Mouse (Mus musculus): ENCODE measurements around the gene Trit1. TPM values are rescaled to one million over a fixed set of nuclear protein-coding genes. Genes with fewer than 3 reads are reported as not detected.

The Trit1 gene
- polyA plus RNA-seq, 1 experiment from 2014 or later: 17.8 TPM

DNA sequence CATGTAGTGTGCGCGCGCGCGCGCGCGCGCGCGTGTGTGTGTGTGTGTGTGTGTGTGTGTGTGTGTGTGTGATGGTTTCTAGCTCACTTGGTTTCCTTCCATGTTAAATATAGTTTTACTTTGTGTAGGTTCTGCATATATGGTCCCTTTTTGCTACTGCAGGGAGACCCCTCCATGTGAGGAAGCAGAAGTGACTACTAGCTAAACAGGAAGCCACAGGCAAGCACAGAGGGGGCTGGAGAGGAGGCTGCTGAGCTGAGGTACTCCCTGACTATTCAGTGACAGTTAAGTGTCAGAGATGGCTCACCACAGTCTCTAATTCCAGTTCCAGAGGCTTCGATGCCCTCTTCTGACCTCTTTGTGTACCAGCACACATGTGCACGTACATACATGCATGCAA lies 9.8 kb downstream of the Trit1 start:
- H3K27ac ChIP-seq: no peak overlapping the region
- H3K4me3 ChIP-seq (replicated peaks): no peak overlapping the region
- no peak overlapping the region for H3K9ac ChIP-seq
- no peak overlapping the region for H3K4me2 ChIP-seq
- H3K9me3 ChIP-seq (replicated peaks): no peaks in the 10 kb centered on the region
- peaks cover 61% of the 10 kb centered on the region for H3K36me3 ChIP-seq
- ATAC-seq (replicated peaks; ENCODE audit: low FRiP score): no peak
- H3K4me1 ChIP-seq: no peaks in the 10 kb centered on the region
- H3K27me3 ChIP-seq: no peaks in the 10 kb centered on the region
- 96% methylated on average over 13 of the region's 13 CpGs for WGBS

DNA sequence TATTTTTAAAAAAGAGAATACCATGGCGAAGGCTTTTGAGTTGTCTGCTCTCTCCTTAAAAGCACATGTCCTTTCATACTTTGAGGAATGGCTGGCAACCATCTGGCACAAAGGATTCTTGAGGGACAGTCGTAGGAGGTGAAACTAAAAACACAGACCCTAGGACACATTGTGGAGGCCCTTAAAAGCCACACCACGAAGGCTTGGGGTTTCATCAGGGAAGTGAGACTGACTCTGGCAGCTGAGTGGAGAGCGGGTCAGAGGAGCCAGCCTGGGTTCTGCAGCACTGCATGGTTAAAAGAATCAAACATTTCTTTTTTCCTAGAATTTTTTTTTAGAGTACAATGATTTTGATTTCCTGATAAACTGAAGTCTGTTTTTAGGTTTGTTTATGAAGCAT lies 10.2 kb downstream of the Trit1 start:
- Histone ChIP-seq H3K9me3 (replicated peaks) (no peaks in the 10 kb centered on the region), H3K4me3 (replicated peaks) (no peak overlapping the region), H3K9ac (no peak overlapping the region), H3K27ac (no peak overlapping the region), H3K36me3 (peaks cover 62% of the 10 kb centered on the region), H3K27me3 (no peaks in the 10 kb centered on the region), H3K4me2 (no peak overlapping the region), H3K4me1 (no peaks in the 10 kb centered on the region)
- ATAC-seq (replicated peaks; ENCODE audit: low FRiP score): no peak
- WGBS: 80% methylated on average over 4 of the region's 4 CpGs

DNA sequence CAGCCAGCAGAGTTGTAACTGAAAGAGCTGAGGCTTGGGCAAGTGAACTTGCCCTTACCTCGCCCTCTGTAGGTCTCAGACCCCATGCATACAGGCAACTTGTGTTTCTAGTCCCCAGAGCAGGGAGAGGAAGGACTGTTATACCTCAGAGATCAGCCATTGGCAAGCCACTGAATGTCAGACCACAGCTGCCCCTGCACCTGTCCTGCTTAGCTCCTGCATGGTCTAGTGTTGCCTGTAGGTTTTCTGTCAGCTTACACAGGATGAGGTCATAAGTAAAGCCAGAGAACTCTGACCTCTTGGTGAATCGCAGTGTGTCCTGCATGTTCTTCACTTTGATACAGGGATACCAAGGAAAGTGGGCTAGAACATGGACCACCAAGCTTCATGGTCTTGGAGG lies 18.4 kb downstream of the Trit1 start:
- 97% methylated on average over 2 of the region's 2 CpGs for WGBS
- no peak overlapping the region for H3K4me3 ChIP-seq (replicated peaks)
- H3K4me1 ChIP-seq: no peaks in the 10 kb centered on the region
- H3K27ac ChIP-seq: no peak overlapping the region
- H3K9ac ChIP-seq: no peak overlapping the region
- H3K27me3 ChIP-seq: no peaks in the 10 kb centered on the region
- no peak overlapping the region for H3K4me2 ChIP-seq
- H3K36me3 ChIP-seq: peaks cover 61% of the 10 kb centered on the region
- no peaks in the 10 kb centered on the region for H3K9me3 ChIP-seq (replicated peaks)
- ATAC-seq (replicated peaks; ENCODE audit: low FRiP score): no peak

DNA sequence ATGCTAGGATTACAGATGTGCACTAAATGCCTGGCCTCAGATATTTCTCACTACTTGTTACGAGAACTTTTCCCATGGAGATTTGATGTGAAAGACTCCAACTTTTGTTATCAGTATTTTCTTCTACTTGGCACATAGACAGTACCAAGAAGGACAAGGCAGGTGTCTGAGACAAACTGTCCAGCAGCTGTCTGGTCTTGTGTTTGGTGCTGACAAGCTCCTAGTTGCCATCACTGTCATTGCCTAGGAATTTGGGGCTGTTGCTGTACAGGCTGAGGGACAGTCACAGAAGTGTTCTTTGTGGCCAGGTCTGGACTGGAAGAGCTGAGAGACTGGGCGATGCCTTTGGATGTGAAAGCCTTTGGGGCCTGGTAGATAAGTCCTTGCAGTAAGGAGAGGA lies 19.2 kb downstream of the Trit1 start:
- H3K4me1 ChIP-seq: no peaks in the 10 kb centered on the region
- H3K9ac ChIP-seq: no peak overlapping the region
- no peak overlapping the region for H3K4me2 ChIP-seq
- no peaks in the 10 kb centered on the region for H3K9me3 ChIP-seq (replicated peaks)
- H3K36me3 ChIP-seq: peaks cover 64% of the 10 kb centered on the region
- H3K4me3 ChIP-seq (replicated peaks): no peak overlapping the region
- no peak overlapping the region for H3K27ac ChIP-seq
- no peak for ATAC-seq (replicated peaks; ENCODE audit: low FRiP score)
- no peaks in the 10 kb centered on the region for H3K27me3 ChIP-seq
- WGBS: 96% methylated on average over 2 of the region's 2 CpGs

DNA sequence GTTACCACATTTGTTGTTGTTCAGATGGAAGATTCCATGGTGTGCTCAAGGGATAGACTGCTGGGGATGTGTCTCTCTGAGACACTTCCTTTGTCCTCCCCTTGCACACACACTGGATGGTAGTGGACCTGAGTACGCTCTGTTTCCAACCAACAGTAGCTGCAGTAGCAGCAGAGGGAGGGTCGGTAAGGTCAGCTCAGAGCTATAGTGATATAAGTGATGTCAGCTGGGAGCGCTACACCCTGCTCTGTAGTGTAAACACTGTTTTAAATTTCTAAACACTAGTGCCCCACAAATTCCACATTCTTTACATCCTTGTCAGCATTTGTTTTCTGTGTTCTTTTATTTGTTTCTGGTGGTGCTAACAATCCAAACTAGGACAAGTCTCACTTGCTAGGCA lies 20.3 kb downstream of the Trit1 start:
- no peaks in the 10 kb centered on the region for H3K9me3 ChIP-seq (replicated peaks)
- H3K36me3 ChIP-seq: peaks cover 61% of the 10 kb centered on the region
- no peak overlapping the region for H3K4me3 ChIP-seq (replicated peaks)
- 54% methylated on average over 3 of the region's 3 CpGs for WGBS
- no peak overlapping the region for H3K9ac ChIP-seq
- no peak for ATAC-seq (replicated peaks; ENCODE audit: low FRiP score)
- no peaks in the 10 kb centered on the region for H3K27me3 ChIP-seq
- no peak overlapping the region for H3K27ac ChIP-seq
- no peaks in the 10 kb centered on the region for H3K4me1 ChIP-seq
- H3K4me2 ChIP-seq: no peak overlapping the region

GRCm38 (mm10) chr4:123041131-123041530 lies 24.7 kb downstream of the Trit1 start:
- H3K4me3 ChIP-seq (replicated peaks): no peak overlapping the region
- ATAC-seq (replicated peaks; ENCODE audit: low FRiP score): no peak
- H3K9ac ChIP-seq: no peak overlapping the region
- H3K27ac ChIP-seq: no peak overlapping the region
- H3K36me3 ChIP-seq: peaks cover 60% of the 10 kb centered on the region
- no peaks in the 10 kb centered on the region for H3K9me3 ChIP-seq (replicated peaks)
- 94% methylated on average over 6 of the region's 6 CpGs for WGBS
- H3K4me1 ChIP-seq: no peaks in the 10 kb centered on the region
- H3K27me3 ChIP-seq: no peaks in the 10 kb centered on the region
- H3K4me2 ChIP-seq: no peak overlapping the region

DNA sequence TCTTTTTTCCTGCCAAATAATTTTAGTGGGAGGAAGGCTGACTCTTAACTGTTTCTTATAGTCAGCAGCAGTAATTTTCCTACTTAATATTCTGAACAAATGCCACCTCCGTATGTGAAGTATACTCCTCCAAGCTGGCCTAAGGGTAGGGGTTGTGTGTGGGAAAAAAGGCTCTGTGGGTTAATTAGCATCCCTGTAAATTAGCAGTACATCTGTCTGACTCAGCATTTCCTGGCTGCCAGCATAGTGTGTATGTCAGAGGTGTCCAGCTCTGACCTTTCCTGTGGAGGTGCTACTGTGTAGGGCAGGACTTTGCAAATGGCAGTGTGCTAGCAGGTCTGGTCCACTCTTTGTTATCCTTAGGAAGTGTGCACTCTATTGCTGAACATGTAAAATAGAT lies 27.5 kb downstream of the Trit1 start:
- H3K4me3 ChIP-seq (replicated peaks): no peak overlapping the region
- 52% methylated on average over 1 of the region's 1 CpGs for WGBS
- no peak overlapping the region for H3K4me2 ChIP-seq
- H3K4me1 ChIP-seq: no peaks in the 10 kb centered on the region
- H3K9ac ChIP-seq: no peak overlapping the region
- no peak overlapping the region for H3K27ac ChIP-seq
- no peak for ATAC-seq (replicated peaks; ENCODE audit: low FRiP score)
- no peaks in the 10 kb centered on the region for H3K9me3 ChIP-seq (replicated peaks)
- H3K27me3 ChIP-seq: no peaks in the 10 kb centered on the region
- H3K36me3 ChIP-seq: peaks cover 80% of the 10 kb centered on the region

GRCm38 (mm10) chr4:123044842-123045241 lies 28.4 kb downstream of the Trit1 start:
- Histone ChIP-seq H3K27me3 (no peaks in the 10 kb centered on the region), H3K36me3 (peaks cover 81% of the 10 kb centered on the region), H3K4me3 (replicated peaks) (no peak overlapping the region), H3K4me1 (no peaks in the 10 kb centered on the region), H3K9ac (no peak overlapping the region), H3K27ac (no peak overlapping the region), H3K9me3 (replicated peaks) (no peaks in the 10 kb centered on the region), H3K4me2 (no peak overlapping the region)
- WGBS: 83% methylated on average over 4 of the region's 4 CpGs
- no peak for ATAC-seq (replicated peaks; ENCODE audit: low FRiP score)

- Histone ChIP-seq H3K9me3 (replicated peaks) (no peaks in the 10 kb centered on the region), H3K27me3 (no peaks in the 10 kb centered on the region), H3K36me3 (peaks cover 78% of the 10 kb centered on the region), H3K27ac (0 out of 2 replicates have a peak overlapping the region, but pooled peaks have one; percentile 4), H3K4me2 (no peak overlapping the region), H3K9ac (no peak overlapping the region), H3K4me3 (replicated peaks) (no peak overlapping the region), H3K4me1 (peaks cover 12% of the 10 kb centered on the region)
- no peak; the same call in 1 of the 2 replicates for ATAC-seq (replicated peaks; ENCODE audit: low FRiP score)
- WGBS: 86% methylated on average over 3 of the region's 3 CpGs
Observed at GRCm38 (mm10) chr4:123046300-123046699, 29.9 kb downstream of the Trit1 start.

DNA sequence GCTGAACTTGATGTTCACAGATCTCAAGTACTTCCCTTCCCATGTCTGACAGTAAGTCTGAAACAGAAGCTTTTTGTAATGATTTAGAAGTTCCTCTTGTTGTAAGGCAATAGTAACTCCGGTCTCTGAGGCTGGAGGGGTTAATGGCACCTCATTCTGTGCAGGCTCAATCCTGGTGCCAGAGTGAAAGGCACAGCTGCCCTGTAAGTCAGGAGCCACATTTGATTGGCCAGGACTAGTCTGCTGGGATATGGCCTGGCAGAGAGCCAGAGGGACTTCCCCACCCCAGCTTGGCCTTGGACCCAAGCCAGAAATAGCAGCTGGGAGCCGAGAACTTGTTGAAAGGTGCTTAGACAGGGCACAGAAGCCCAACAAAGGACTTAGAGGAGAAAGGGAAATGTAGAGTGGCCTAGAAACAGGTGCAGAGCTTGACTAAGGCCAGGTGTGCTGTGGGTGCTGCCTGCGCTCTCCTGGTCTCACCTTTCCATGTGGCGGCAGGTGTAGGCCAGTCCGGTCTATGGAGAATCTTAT lies 34.3 kb downstream of the Trit1 start:
- H3K36me3 ChIP-seq: peaks cover 90% of the 10 kb centered on the region
- peaks cover 14% of the 10 kb centered on the region for H3K4me1 ChIP-seq
- no peak overlapping the region for H3K9ac ChIP-seq
- ATAC-seq (replicated peaks; ENCODE audit: low FRiP score): peak; percentile 84
- no peak overlapping the region for H3K4me2 ChIP-seq
- no peaks in the 10 kb centered on the region for H3K27me3 ChIP-seq
- H3K4me3 ChIP-seq (replicated peaks): no peak overlapping the region
- H3K27ac ChIP-seq: peak overlapping the region; percentile 78
- no peaks in the 10 kb centered on the region for H3K9me3 ChIP-seq (replicated peaks)
- WGBS: 58% methylated on average over 5 of the region's 5 CpGs

DNA sequence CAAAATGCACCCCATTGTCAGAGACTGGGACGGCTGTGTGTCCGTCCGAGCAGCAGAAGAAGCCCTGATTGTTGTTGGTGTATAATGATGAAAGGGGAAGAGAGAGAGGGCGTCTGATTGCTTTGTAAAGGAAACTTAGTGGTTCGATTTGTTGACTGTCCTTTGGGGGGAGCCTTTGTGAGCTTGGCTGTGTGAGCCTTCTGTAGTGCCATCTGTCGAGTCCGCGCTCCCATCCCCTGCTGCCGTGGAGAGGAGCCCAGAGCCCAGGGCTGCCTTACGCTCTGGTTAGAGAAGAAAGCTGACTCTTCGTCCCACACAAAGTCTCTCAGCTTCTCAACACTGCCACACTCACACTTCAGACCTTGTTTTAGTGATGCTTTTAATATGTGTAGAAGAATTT lies 36.8 kb downstream of the Trit1 start:
- Histone ChIP-seq H3K27me3 (no peaks in the 10 kb centered on the region), H3K4me2 (no peak overlapping the region), H3K4me1 (peaks cover 14% of the 10 kb centered on the region), H3K9me3 (replicated peaks) (no peaks in the 10 kb centered on the region), H3K36me3 (peaks cover 86% of the 10 kb centered on the region), H3K27ac (no peak overlapping the region), H3K9ac (no peak overlapping the region), H3K4me3 (replicated peaks) (no peak overlapping the region)
- ATAC-seq (replicated peaks; ENCODE audit: low FRiP score): no peak
- 77% methylated on average over 11 of the region's 11 CpGs for WGBS

GRCm38 (mm10) chr4:123054172-123054790 lies 37.9 kb downstream of the Trit1 start:
- no peak for ATAC-seq (replicated peaks; ENCODE audit: low FRiP score)
- Histone ChIP-seq H3K4me1 (peaks cover 14% of the 10 kb centered on the region), H3K36me3 (peaks cover 75% of the 10 kb centered on the region), H3K27ac (no peak overlapping the region), H3K9me3 (replicated peaks) (no peaks in the 10 kb centered on the region), H3K4me2 (no peak overlapping the region), H3K27me3 (no peaks in the 10 kb centered on the region), H3K9ac (no peak overlapping the region), H3K4me3 (replicated peaks) (no peak overlapping the region)
- WGBS: 77% methylated on average over 16 of the region's 16 CpGs

- Histone ChIP-seq H3K4me2 (no peak overlapping the region), H3K4me1 (peaks cover under 1% of the 10 kb centered on the region; the same call in 1 of the 2 replicates), H3K27me3 (no peaks in the 10 kb centered on the region), H3K27ac (no peak overlapping the region), H3K9ac (no peak overlapping the region), H3K4me3 (replicated peaks) (no peak overlapping the region), H3K36me3 (peaks cover 56% of the 10 kb centered on the region), H3K9me3 (replicated peaks) (no peaks in the 10 kb centered on the region)
- 72% methylated on average over 3 of the region's 3 CpGs for WGBS
- ATAC-seq (replicated peaks; ENCODE audit: low FRiP score): no peak
Observed at GRCm38 (mm10) chr4:123056560-123057109, 40.2 kb downstream of the Trit1 start.

All from kidney, embryonic 15.5 days (tissue).